Mouse (Mus musculus): ENCODE data around the gene Asb15. TPM values are rescaled to one million over a fixed set of nuclear protein-coding genes. Genes with fewer than 3 reads are reported as not detected.

Gene Asb15
- polyA plus RNA-seq, 1 experiment = not detected

DNA sequence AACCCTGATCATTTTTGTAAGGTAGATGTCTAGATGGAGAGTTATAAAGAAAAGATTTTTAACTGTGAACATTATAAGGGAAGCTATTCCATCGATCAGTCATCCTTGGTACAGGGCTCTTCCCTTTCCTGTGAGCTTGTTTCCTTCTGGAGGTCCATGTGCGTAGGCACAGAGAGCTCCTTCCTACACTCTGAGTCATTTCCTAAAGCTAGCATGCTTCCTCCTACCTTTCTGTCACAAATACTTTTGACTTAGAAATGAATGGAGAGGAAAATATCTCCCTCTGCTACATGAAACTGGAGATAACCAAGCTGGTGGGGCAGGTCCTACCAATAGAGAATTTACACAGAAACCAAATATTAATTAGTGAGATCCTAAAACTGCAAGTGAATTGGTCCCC is 21.9 kb downstream of the Asb15 start:
- TF ChIP-seq CTCF (IDR thresholded peaks at IDR 0.05; ENCODE audit: control insufficient read depth, insufficient read depth, low read length) (no peak), POLR2A (IDR thresholded peaks at IDR 0.05; ENCODE audit: borderline replicate concordance, control insufficient read depth, low read depth, low read length) (no peak)
- Histone ChIP-seq H3K4me3 (replicated peaks; ENCODE audit: control insufficient read depth, low read depth, low read length) (no peak overlapping the region), H3K27ac (ENCODE audit: control insufficient read depth, insufficient read depth, low read depth, low read length, poor library complexity) (no peak overlapping the region), H3K4me1 (ENCODE audit: control insufficient read depth, insufficient read depth, low read length) (no peaks in the 10 kb centered on the region)
- 28% methylated on average over 2 of the region's 2 CpGs for WGBS

- TF ChIP-seq CTCF (IDR thresholded peaks at IDR 0.05; ENCODE audit: control insufficient read depth, insufficient read depth, low read length) (no peak), POLR2A (IDR thresholded peaks at IDR 0.05; ENCODE audit: borderline replicate concordance, control insufficient read depth, low read depth, low read length) (no peak)
- 50% methylated on average over 7 of the region's 7 CpGs for WGBS
- Histone ChIP-seq H3K4me1 (ENCODE audit: control insufficient read depth, insufficient read depth, low read length) (no peaks in the 10 kb centered on the region), H3K27ac (ENCODE audit: control insufficient read depth, insufficient read depth, low read depth, low read length, poor library complexity) (no peak overlapping the region), H3K4me3 (replicated peaks; ENCODE audit: control insufficient read depth, low read depth, low read length) (no peak overlapping the region)
Observed at GRCm38 (mm10) chr6:24552046-24552445, 24.1 kb downstream of the Asb15 start.

DNA sequence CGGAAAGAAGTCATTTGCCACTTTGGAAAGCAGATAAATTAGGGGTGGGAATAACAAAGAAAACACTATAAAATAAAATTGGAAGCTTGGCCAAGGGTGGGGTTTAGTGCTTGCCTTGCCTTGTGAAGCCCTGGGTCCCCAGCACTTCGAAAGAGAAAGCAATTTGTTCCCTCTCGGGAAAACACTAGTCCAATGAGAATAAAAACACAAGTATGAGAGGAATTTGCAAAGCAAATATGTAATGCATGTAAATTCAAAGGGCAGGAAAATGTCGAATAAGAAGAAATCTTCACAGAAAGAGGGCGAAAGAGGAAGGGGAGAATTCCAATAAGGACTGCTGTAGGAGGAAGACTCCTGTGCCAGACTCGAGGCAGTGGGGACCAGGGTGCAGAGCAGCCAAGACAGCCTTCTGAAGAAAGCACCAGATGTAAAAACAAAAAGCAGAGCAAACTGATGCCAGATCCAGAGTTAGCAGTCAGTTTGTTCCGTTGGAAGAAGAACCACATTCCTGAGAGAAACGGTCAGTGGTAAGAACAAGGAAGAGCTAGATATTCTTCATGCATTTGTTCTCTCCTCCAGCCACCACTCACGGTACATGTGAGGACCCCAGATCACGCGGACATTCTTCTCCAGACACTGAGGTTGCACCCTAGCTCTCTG is 26.6 kb downstream of the Asb15 start:
- 70% methylated on average over 11 of the region's 11 CpGs for WGBS

DNA sequence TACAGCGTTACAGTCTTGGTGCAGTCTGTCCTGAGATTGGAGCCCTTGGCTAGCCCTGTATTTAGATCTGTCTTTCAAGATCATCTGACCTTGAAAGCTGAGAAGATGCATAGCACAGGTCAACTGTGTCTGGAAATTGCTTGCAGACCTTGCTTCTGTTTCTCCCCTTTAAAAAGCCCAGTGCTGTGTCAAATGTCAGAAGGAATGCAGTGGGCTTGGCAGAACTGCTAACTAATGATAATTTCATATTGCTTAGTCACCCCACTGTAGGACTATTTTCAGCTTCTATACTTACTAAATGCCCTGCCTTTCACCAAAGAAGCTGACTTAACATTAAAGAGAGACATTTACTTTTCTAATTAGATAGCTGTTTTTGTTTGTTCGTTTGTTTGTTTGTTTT is 27.5 kb downstream of the Asb15 start:
- WGBS = 81% methylated on average over 2 of the region's 2 CpGs
- H3K4me3 ChIP-seq (replicated peaks; ENCODE audit: control insufficient read depth, low read depth, low read length) = no peak overlapping the region
- no peaks in the 10 kb centered on the region for H3K4me1 ChIP-seq (ENCODE audit: control insufficient read depth, insufficient read depth, low read length)
- TF ChIP-seq CTCF (IDR thresholded peaks at IDR 0.05; ENCODE audit: control insufficient read depth, insufficient read depth, low read length) (no peak), POLR2A (IDR thresholded peaks at IDR 0.05; ENCODE audit: borderline replicate concordance, control insufficient read depth, low read depth, low read length) (no peak)
- no peak overlapping the region for H3K27ac ChIP-seq (ENCODE audit: control insufficient read depth, insufficient read depth, low read depth, low read length, poor library complexity)

More for the DNA sequence above, 26.6 kb downstream of the Asb15 start:
- Histone ChIP-seq H3K4me3 (replicated peaks; ENCODE audit: control insufficient read depth, low read depth, low read length) (no peak overlapping the region), H3K4me1 (ENCODE audit: control insufficient read depth, insufficient read depth, low read length) (no peaks in the 10 kb centered on the region), H3K27ac (ENCODE audit: control insufficient read depth, insufficient read depth, low read depth, low read length, poor library complexity) (no peak overlapping the region)
- TF ChIP-seq POLR2A (IDR thresholded peaks at IDR 0.05; ENCODE audit: borderline replicate concordance, control insufficient read depth, low read depth, low read length) (no peak), CTCF (IDR thresholded peaks at IDR 0.05; ENCODE audit: control insufficient read depth, insufficient read depth, low read length) (no peak)

DNA sequence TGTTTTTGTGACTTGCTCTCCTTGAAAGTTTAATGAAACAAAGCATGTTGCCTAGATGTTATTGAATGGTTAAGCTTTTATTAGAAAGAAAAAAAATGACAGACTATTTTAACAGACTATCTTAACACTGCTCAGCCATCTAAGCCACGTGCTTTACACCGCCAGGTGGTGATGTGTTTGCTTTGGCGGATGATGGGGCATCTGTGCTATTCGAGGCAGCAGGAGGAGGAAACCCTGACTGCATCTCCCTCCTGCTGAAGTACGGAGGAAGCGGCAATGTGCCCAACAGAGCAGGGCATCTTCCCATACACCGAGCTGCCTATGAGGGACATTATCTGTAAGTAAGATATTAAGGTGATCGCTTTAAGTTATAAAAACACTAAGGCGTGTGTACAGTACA is 36.1 kb downstream of the Asb15 start:
- Histone ChIP-seq H3K27ac (ENCODE audit: control insufficient read depth, insufficient read depth, low read depth, low read length, poor library complexity) (no peak overlapping the region), H3K4me1 (ENCODE audit: control insufficient read depth, insufficient read depth, low read length) (no peaks in the 10 kb centered on the region), H3K4me3 (replicated peaks; ENCODE audit: control insufficient read depth, low read depth, low read length) (no peak overlapping the region)
- WGBS = 71% methylated on average over 9 of the region's 9 CpGs
- TF ChIP-seq CTCF (IDR thresholded peaks at IDR 0.05; ENCODE audit: control insufficient read depth, insufficient read depth, low read length) = no peak
- TF ChIP-seq POLR2A (IDR thresholded peaks at IDR 0.05; ENCODE audit: borderline replicate concordance, control insufficient read depth, low read depth, low read length) = no peak

GRCm38 (mm10) chr6:24564886-24565285 is 36.9 kb downstream of the Asb15 start:
- H3K4me1 ChIP-seq (ENCODE audit: control insufficient read depth, insufficient read depth, low read length) = no peaks in the 10 kb centered on the region
- WGBS = 58% methylated on average over 1 of the region's 1 CpGs
- TF ChIP-seq CTCF (IDR thresholded peaks at IDR 0.05; ENCODE audit: control insufficient read depth, insufficient read depth, low read length) (no peak), POLR2A (IDR thresholded peaks at IDR 0.05; ENCODE audit: borderline replicate concordance, control insufficient read depth, low read depth, low read length) (no peak)
- no peak overlapping the region for H3K4me3 ChIP-seq (replicated peaks; ENCODE audit: control insufficient read depth, low read depth, low read length)
- H3K27ac ChIP-seq (ENCODE audit: control insufficient read depth, insufficient read depth, low read depth, low read length, poor library complexity) = no peak overlapping the region

DNA sequence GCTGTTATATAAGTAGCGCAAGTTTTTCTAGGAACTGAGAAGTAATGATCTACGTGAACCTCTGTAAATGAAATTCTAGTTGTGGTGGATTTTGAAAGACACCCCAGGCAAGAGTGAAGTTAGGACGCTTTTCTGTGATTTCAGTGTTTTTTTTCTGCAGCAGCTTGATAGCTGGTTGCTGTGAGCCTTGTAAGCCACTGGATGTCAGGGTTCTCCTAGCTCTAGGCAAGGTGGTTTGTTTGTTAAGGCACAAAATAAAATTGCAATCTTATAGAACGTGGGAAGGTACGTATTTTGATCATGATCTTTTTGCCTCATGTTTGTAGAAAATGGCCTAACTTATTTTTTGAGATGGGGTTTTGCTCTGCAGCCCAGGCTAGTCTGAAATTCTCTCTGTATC is 41.0 kb downstream of the Asb15 start:
- H3K4me1 ChIP-seq (ENCODE audit: control insufficient read depth, insufficient read depth, low read length) = no peaks in the 10 kb centered on the region
- 73% methylated on average over 5 of the region's 5 CpGs for WGBS
- no peak overlapping the region for H3K27ac ChIP-seq (ENCODE audit: control insufficient read depth, insufficient read depth, low read depth, low read length, poor library complexity)
- TF ChIP-seq CTCF (IDR thresholded peaks at IDR 0.05; ENCODE audit: control insufficient read depth, insufficient read depth, low read length) = no peak
- no peak for TF ChIP-seq POLR2A (IDR thresholded peaks at IDR 0.05; ENCODE audit: borderline replicate concordance, control insufficient read depth, low read depth, low read length)
- no peak overlapping the region for H3K4me3 ChIP-seq (replicated peaks; ENCODE audit: control insufficient read depth, low read depth, low read length)

DNA sequence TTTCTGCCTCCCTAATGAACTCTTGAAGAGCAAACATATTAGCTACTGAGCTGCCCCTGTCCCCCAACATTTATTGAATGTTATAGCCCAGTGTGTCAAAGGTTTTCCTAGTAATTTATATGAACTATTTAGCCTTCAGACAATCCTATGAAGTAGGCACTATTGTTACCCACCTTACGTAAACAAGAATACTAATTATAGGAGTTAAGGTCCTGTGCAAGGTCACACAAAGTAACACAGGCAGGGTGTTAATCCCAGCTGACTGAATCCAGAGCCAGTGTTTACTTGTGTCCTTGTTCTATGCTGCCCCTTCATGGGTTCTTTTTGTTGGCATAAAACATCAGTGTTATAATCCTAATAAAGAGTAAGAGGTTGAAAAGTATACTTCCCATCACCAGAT is 41.8 kb downstream of the Asb15 start:
- no peak overlapping the region for H3K4me3 ChIP-seq (replicated peaks; ENCODE audit: control insufficient read depth, low read depth, low read length)
- 89% methylated on average over 1 of the region's 1 CpGs for WGBS
- H3K27ac ChIP-seq (ENCODE audit: control insufficient read depth, insufficient read depth, low read depth, low read length, poor library complexity) = no peak overlapping the region
- TF ChIP-seq POLR2A (IDR thresholded peaks at IDR 0.05; ENCODE audit: borderline replicate concordance, control insufficient read depth, low read depth, low read length) (no peak), CTCF (IDR thresholded peaks at IDR 0.05; ENCODE audit: control insufficient read depth, insufficient read depth, low read length) (no peak)
- H3K4me1 ChIP-seq (ENCODE audit: control insufficient read depth, insufficient read depth, low read length) = no peaks in the 10 kb centered on the region

DNA sequence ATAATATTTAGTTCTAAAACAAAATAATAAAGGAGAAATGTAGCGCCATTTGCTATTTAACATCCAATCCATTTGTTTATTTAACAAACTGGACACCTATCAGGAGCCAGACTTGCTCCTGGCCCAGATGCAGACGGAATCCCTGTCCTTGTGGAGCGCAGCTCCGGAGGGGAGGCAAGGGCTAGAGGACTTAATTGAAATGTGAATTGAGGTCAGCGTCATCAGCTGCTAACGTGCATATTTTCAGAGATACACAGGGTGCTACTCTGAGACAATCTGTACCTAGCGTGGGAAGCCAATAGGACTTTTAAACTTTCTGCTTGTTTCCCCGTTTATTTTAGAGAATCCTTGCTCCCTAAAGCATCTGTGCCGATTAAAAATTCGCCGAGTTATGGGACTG is 42.3 kb downstream of the Asb15 start:
- Histone ChIP-seq H3K4me1 (ENCODE audit: control insufficient read depth, insufficient read depth, low read length) (no peaks in the 10 kb centered on the region), H3K4me3 (replicated peaks; ENCODE audit: control insufficient read depth, low read depth, low read length) (no peak overlapping the region), H3K27ac (ENCODE audit: control insufficient read depth, insufficient read depth, low read depth, low read length, poor library complexity) (no peak overlapping the region)
- WGBS = 82% methylated on average over 11 of the region's 11 CpGs
- TF ChIP-seq POLR2A (IDR thresholded peaks at IDR 0.05; ENCODE audit: borderline replicate concordance, control insufficient read depth, low read depth, low read length) (no peak), CTCF (IDR thresholded peaks at IDR 0.05; ENCODE audit: control insufficient read depth, insufficient read depth, low read length) (no peak)
